Mouse (Mus musculus) intestine, postnatal 0 days (tissue): ENCODE measurements around the gene Fam241a. TPM values are rescaled to one million over a fixed set of nuclear protein-coding genes. Genes with fewer than 3 reads are reported as not detected.

Experiments
- ATAC-seq: fragments of 200-750 bp; cut with Nextera tagmentation; 2 replicates; pipeline ENCODE4 v1.8.0; 2017; ENCODE audit warnings: mild to moderate bottlenecking, moderate TSS enrichment, moderate library complexity
- H3K27ac ChIP-seq: fragments of 300-500 bp; sonication (generic); 2 replicates; pipeline ENCODE4 v1.5.1; 2014; ENCODE audit warnings: mild to moderate bottlenecking, low read depth, low read length, moderate library complexity
- H3K27me3 ChIP-seq: fragments of 300-500 bp; sonication (generic); replicated peaks from 2 replicates; pipeline ENCODE4 v1.6.1; 2014; ENCODE audit warnings: low read length, mixed read lengths; ENCODE audit not compliant: control insufficient read depth, insufficient read depth
- H3K36me3 ChIP-seq: fragments of 300-500 bp; sonication (generic); 2 replicates; pipeline ENCODE4 v1.6.1; 2014; ENCODE audit warnings: mild to moderate bottlenecking, moderate library complexity; ENCODE audit not compliant: control insufficient read depth, insufficient read depth
- H3K4me1 ChIP-seq: fragments of 300-500 bp; sonication (generic); replicated peaks from 2 replicates; pipeline ENCODE4 v1.6.1; 2014; ENCODE audit warnings: antibody characterized with exemption, low read length, mixed read lengths; ENCODE audit not compliant: control insufficient read depth, insufficient read depth
- H3K4me2 ChIP-seq: fragments of 300-500 bp; sonication (generic); replicated peaks from 2 replicates; pipeline ENCODE4 v1.6.1; 2014; ENCODE audit warnings: low read depth, mild to moderate bottlenecking, moderate library complexity
- H3K4me3 ChIP-seq: fragments of 300-500 bp; sonication (generic); 2 replicates; pipeline ENCODE4 v1.5.1; 2014; ENCODE audit warnings: low read depth, low read length
- H3K9ac ChIP-seq: fragments of 300-500 bp; sonication (generic); 2 replicates; pipeline ENCODE4 v1.6.1; 2014; ENCODE audit warnings: mild to moderate bottlenecking, low read depth, low read length
- H3K9me3 ChIP-seq: fragments of 300-500 bp; sonication (generic); 2 replicates; pipeline ENCODE4 v1.6.1; 2016; ENCODE audit warnings: mixed run types; ENCODE audit not compliant: control insufficient read depth
- CTCF ChIP-seq: sonication (generic); IDR thresholded peaks from 2 replicates; pipeline ENCODE4 v1.5.1; 2016; ENCODE audit warnings: low read depth, mild to moderate bottlenecking, control low read depth, antibody characterized with exemption, moderate library complexity
- WGBS: fragments of 180-500 bp; shearing (Covaris S2); extraction: QIAGEN DNeasy Blood & Tissue Kit; methylation state at CpG from one replicate; pipeline ENCODE4 v1.1.7; 2014; 5-methylcytosine and 5-hydroxymethylcytosine counted together
- polyA plus RNA-seq: library from polyadenylated mRNA; unstranded; fragments of >200 nt; fragmentation: Nextera tagmentation; extraction: Ambion mirVana; gene quantifications from 2 replicates; pipeline ENCODE4 v1.2.1, GENCODE M21; 2015

Fam241a gene
- polyA plus RNA-seq, 1 experiment from 2014 or later: 18.9 TPM

DNA sequence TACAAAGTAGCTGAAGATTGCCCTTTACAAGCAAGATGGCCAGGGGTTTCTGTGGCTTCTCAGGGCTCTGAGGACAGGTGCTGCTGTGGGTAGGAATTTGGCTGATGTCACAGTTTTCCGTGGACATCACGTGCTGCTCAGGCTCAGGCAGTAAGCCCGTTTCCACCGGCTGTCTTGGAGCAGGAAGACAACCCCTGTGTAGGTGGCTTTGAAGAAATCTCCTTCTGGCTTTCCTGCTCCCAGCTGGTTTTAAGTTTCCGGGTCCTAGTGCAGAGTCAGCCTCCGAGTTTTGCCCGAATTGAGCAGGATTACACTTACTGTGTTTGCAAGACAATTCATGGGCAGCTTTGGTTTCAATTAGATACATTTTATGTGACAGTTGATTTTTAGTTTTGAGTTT, 13.8 kb upstream of the Fam241a start:
- no peaks in the 10 kb centered on the region for H3K27me3 ChIP-seq
- 82% methylated on average over 7 of the region's 7 CpGs for WGBS
- no peaks in the 10 kb centered on the region for H3K9me3 ChIP-seq
- no peak overlapping the region for H3K27ac ChIP-seq
- no peak overlapping the region for H3K4me3 ChIP-seq
- no peak for TF ChIP-seq CTCF
- no peak for ATAC-seq
- no peak overlapping the region for H3K4me2 ChIP-seq
- H3K4me1 ChIP-seq: no peaks in the 10 kb centered on the region
- H3K9ac ChIP-seq: no peak overlapping the region
- H3K36me3 ChIP-seq: no peaks in the 10 kb centered on the region

DNA sequence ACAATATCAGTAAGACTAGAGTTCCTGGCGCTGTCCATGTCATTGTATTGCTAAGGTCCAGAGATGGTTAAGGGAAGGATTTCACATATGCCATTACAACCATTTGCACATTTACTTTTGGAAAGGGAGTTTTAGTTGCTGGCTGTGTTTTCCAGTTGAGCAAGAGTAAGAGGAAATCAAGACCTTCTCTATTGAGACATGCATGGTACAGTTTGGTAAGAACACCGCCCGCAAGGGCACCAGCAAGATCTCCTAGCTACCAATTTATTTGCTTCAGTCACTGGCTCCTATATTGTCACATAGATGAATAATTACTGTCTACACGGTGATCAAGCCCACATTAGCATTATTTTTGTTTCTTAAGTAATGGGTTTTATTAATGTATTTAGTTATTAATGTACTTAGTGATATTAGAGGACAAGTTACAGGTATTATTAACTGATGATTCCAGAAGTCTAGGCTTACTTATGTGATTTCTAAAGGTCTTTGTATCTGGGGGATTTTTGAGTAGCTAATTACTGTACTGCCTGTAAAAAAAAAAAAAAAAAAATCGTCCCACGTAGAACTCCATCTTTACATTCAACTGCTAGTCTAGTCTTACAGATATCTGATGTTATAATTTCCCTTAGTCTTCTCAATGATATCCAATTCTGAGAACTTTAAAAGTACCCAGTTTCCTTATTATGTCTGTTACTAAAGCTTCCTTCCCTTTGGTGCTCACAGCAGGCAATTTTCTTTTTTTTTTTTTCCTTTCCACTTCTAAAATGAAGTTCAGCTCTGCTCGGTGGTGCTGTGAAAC, 944 bp downstream of the Fam241a start:
- peak overlapping the region; percentile 79 for H3K4me2 ChIP-seq
- H3K4me1 ChIP-seq: peaks cover 3% of the 10 kb centered on the region; the same call in 1 of the 2 replicates
- H3K9ac ChIP-seq: peak overlapping the region; percentile 77
- no peak for ATAC-seq
- H3K27ac ChIP-seq: peak overlapping the region; percentile 95
- H3K4me3 ChIP-seq: peak overlapping the region; percentile 86
- no peaks in the 10 kb centered on the region for H3K9me3 ChIP-seq
- no peaks in the 10 kb centered on the region for H3K27me3 ChIP-seq
- no peak for TF ChIP-seq CTCF
- no peaks in the 10 kb centered on the region for H3K36me3 ChIP-seq
- WGBS: 37% methylated on average over 7 of the region's 7 CpGs

DNA sequence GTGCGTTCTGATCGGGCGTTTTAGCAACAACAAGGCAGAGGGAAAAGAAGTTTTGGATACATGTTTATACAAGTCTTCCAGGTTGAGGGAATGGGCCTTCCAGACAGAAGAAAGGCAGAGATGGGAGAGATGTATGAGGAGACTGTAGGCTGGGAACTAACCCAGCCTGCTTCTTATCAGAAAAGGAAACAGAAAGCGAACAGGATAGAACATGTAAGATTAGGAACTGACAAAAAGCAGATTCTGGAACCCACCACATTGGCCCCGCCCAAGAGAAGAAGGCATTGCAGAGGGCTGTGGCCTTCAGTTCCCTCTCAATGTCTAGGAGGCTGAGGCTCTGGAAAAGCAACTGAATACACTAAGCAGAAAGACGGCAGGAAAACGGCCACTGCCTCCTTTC, 2.2 kb downstream of the Fam241a start:
- TF ChIP-seq CTCF: no peak
- Histone ChIP-seq H3K9ac (no peak overlapping the region), H3K9me3 (no peaks in the 10 kb centered on the region), H3K4me3 (no peak overlapping the region), H3K4me2 (no peak overlapping the region; the same call in 1 of the 2 replicates), H3K4me1 (peaks cover 3% of the 10 kb centered on the region; the same call in 1 of the 2 replicates), H3K27ac (no peak overlapping the region), H3K27me3 (no peaks in the 10 kb centered on the region), H3K36me3 (no peaks in the 10 kb centered on the region)
- no peak for ATAC-seq
- WGBS: 70% methylated on average over 7 of the region's 7 CpGs

DNA sequence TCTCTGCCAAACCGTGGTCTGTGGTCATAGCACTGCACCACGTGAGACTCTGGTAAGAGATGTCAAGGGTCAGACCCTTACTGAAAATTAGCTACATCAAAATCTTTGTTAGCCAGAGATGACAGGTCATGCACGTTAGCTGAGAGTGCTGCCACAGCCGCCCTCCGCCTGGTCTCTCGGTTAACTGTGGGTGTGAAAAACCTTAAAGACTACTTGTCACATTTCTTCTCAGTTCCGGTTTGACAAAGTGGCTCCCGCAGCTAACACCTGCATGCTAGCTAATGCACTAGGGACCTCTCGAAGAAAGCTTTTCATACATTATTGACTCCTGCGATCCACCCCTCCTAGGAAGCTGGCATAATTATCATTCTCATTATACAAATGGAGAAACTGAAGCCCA, 4.2 kb downstream of the Fam241a start:
- Histone ChIP-seq H3K9ac (no peak overlapping the region), H3K36me3 (no peaks in the 10 kb centered on the region), H3K27ac (no peak overlapping the region), H3K27me3 (no peaks in the 10 kb centered on the region), H3K4me2 (no peak overlapping the region), H3K4me1 (peaks cover 3% of the 10 kb centered on the region; the same call in 1 of the 2 replicates), H3K9me3 (no peaks in the 10 kb centered on the region), H3K4me3 (no peak overlapping the region)
- WGBS: 69% methylated on average over 10 of the region's 10 CpGs
- no peak for ATAC-seq
- no peak for TF ChIP-seq CTCF

DNA sequence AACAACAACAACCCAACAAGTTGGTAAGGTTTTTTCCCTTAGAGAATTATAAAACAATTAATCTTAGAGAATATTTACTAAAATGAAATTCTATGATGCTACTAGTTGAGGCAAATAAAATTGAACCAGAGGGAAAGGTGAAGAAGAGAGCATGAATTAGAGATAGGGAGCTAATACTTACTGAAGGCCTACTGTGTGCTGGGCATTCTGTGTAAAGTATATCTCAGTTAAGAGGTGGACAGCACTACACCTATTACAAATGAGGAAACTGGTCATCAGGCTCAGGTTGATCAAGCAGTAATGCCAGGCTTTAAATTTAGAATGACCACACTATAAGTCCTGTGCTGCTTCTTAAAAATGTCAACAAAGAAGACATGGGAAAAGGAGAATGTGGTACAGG, 6.1 kb downstream of the Fam241a start:
- Histone ChIP-seq H3K4me1 (peaks cover 3% of the 10 kb centered on the region; the same call in 1 of the 2 replicates), H3K4me3 (no peak overlapping the region), H3K27ac (no peak overlapping the region), H3K27me3 (no peaks in the 10 kb centered on the region), H3K36me3 (no peaks in the 10 kb centered on the region), H3K9me3 (no peaks in the 10 kb centered on the region), H3K4me2 (no peak overlapping the region), H3K9ac (no peak overlapping the region)
- TF ChIP-seq CTCF: no peak
- ATAC-seq: no peak

DNA sequence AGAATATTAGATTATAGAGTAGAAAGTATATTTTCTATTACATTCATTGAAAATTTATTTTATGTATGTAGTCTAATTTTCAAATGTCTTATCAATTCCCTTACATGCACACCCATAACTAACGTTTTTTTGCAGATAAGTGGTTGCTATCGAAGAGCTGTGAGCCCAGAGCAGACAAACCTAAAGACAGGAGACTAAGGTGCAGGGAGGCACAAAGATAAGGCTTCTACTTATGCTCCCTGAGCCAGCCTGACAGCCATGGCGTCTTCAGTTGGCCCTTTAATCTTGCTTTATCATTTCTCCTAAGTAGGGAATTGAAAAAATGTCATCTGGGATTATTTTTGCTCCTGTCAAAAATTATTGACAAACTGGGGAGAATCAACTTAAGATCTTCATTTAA, 6.6 kb downstream of the Fam241a start:
- H3K4me1 ChIP-seq: no peaks in the 10 kb centered on the region
- no peaks in the 10 kb centered on the region for H3K36me3 ChIP-seq
- no peak for TF ChIP-seq CTCF
- no peak overlapping the region for H3K27ac ChIP-seq
- H3K9ac ChIP-seq: no peak overlapping the region
- 49% methylated on average over 3 of the region's 3 CpGs for WGBS
- no peaks in the 10 kb centered on the region for H3K27me3 ChIP-seq
- no peak for ATAC-seq
- no peak overlapping the region for H3K4me2 ChIP-seq
- no peak overlapping the region for H3K4me3 ChIP-seq
- H3K9me3 ChIP-seq: no peaks in the 10 kb centered on the region

DNA sequence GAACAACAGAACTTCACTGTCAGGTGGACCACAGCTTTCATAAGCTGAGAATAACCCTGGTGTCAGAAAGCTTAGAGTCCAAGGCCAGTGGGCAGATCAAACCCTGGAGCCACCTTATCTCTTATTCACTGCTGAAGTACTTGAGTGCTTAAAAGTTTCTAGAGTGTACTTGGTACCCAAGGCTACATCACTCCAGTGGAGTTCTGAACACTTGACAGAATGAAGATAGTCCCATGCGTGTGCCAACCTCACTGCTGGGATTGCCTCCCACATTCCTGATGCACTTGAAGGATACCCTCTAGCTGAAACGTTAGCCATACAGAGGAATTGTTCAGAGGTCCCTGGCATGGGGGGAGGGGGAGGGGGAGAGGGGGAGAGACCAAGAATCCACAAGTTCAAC, 14.4 kb downstream of the Fam241a start:
- H3K9ac ChIP-seq: no peak overlapping the region
- no peaks in the 10 kb centered on the region for H3K27me3 ChIP-seq
- no peaks in the 10 kb centered on the region for H3K4me1 ChIP-seq
- ATAC-seq: no peak
- no peak overlapping the region for H3K27ac ChIP-seq
- WGBS: 63% methylated on average over 2 of the region's 2 CpGs
- no peaks in the 10 kb centered on the region for H3K9me3 ChIP-seq
- no peak overlapping the region for H3K4me2 ChIP-seq
- TF ChIP-seq CTCF: no peak
- no peak overlapping the region for H3K4me3 ChIP-seq
- H3K36me3 ChIP-seq: no peaks in the 10 kb centered on the region
